Mouse (Mus musculus) cerebellum, adult 2 months (tissue): Measurements from ENCODE around the gene Rhcg.

Experiments used
- CTCF ChIP-seq: fragments of 200-500 bp; IDR thresholded peaks from 2 replicates; pipeline ENCODE4 v1.5.1; 2011; ENCODE audit warnings: low read depth, mild to moderate bottlenecking, control low read depth, low read length, moderate library complexity, borderline replicate concordance; ENCODE audit not compliant: insufficient read depth
- POLR2A ChIP-seq: fragments of 200-500 bp; IDR thresholded peaks from 2 replicates; pipeline ENCODE4 v1.6.1; 2011; ENCODE audit warnings: low read length, control low read depth, borderline replicate concordance; ENCODE audit not compliant: insufficient read depth

DNA sequence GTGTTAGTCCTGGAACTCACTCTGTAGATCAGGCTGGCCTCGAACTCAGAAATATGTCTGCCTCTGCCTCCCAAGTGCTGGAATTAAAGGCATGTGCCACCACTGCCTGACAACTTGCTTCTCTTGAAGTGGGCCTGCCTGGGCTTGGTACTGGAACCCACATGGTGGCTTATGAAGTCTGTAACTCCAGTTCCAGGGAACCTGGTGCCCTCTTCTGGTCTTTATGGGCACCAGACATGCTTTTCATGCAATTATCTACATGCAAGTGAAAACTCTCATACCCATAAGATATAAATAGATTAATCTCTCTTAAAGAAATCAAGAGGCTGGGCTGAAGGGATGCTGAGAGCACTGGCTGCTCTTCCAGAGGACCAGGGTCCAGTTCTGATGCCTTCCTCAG is 58.8 kb downstream of the Rhcg start:
- TF ChIP-seq CTCF (peak; percentile 27; the same call in 1 of the 2 replicates), POLR2A (no peak)
